Mouse (Mus musculus): ENCODE results near the gene Armt1.

DNA sequence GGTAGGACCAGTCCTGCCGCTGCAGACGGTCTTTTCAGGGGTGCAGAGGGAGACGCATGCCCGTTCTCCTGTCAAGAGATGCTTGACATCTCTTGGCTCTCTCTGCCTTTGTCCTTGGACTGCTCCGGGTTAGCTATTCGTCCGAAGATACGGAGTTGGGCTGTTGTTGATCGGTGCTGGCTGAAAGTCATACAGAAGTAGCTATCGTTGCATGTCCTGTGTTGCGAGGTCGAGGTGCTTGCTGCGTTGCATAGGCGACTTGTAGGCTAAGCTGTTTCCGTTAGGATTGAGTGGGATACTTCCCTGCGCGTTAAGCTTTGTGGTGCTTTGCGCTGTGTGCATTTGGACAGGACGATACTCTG, 43.9 kb upstream of the Armt1 start:
- TF ChIP-seq CTCF (IDR thresholded peaks at IDR 0.05; ENCODE audit: extremely low read depth, insufficient read length, insufficient replicate concordance, low read depth, low read length), result no peak
- TF ChIP-seq POLR2A (IDR thresholded peaks at IDR 0.05; ENCODE audit: low read depth, low read length), result 0 out of 2 replicates have a peak, but pooled peaks have one; percentile 13

Data from small intestine, adult 2 months (tissue).